Mouse (Mus musculus): ENCODE measurements around the gene Man1b1. TPM values are rescaled to one million over a fixed set of nuclear protein-coding genes. Genes with fewer than 3 reads are reported as not detected.

Gene Man1b1
- polyA plus RNA-seq, 1 experiment from 2014 or later, result 65.8 TPM

- no peak for ATAC-seq (ENCODE audit: insufficient read depth, low FRiP score, low TSS enrichment)
- H3K27me3 ChIP-seq (ENCODE audit: control insufficient read depth, insufficient read depth, low read length), result peaks cover 32% of the 10 kb centered on the region
- peak overlapping the region; percentile 39; the same call in 1 of the 2 replicates for H3K9ac ChIP-seq (ENCODE audit: low read length)
Measured at GRCm38 (mm10) chr2:25318119-25318966, 13.8 kb upstream of the Man1b1 start.

GRCm38 (mm10) chr2:25318971-25319773 is 13.0 kb upstream of the Man1b1 start, which contains the start of gene Grin1:
Grin1 (minus strand) TSS chr2:25319187.
- Histone ChIP-seq H3K4me3 (ENCODE audit: low read depth, low read length) (peak within 1 kb of the TSS; percentile 39), H3K27me3 (ENCODE audit: control insufficient read depth, insufficient read depth, low read length) (peaks cover 27% of the 10 kb centered on the region), H3K4me1 (ENCODE audit: control insufficient read depth, insufficient read depth, low read length) (no peaks in the 10 kb centered on the region), H3K9me3 (ENCODE audit: control insufficient read depth, low read length) (no peaks in the 10 kb centered on the region), H3K36me3 (ENCODE audit: control insufficient read depth, insufficient read depth, low read length) (no peaks in the 10 kb centered on the region), H3K27ac (ENCODE audit: low read depth, low read length) (no peak within 1 kb of the TSS), H3K4me2 (ENCODE audit: low read depth) (peak within 1 kb of the TSS; percentile 54), H3K9ac (ENCODE audit: low read length) (peak within 1 kb of the TSS; percentile 39; the same call in 1 of the 2 replicates)
- DNase-seq (ENCODE audit: low spot score), result peak; percentile 72
- 11% methylated on average over 53 of the region's 58 CpGs for WGBS
- no peak for ATAC-seq (ENCODE audit: insufficient read depth, low FRiP score, low TSS enrichment)

More at GRCm38 (mm10) chr2:25318119-25318966, 13.8 kb upstream of the Man1b1 start:
- Histone ChIP-seq H3K27ac (ENCODE audit: low read depth, low read length) (no peak overlapping the region), H3K4me1 (ENCODE audit: control insufficient read depth, insufficient read depth, low read length) (no peaks in the 10 kb centered on the region), H3K4me2 (ENCODE audit: low read depth) (peak overlapping the region; percentile 54), H3K4me3 (ENCODE audit: low read depth, low read length) (peak overlapping the region; percentile 39), H3K9me3 (ENCODE audit: control insufficient read depth, low read length) (no peaks in the 10 kb centered on the region), H3K36me3 (ENCODE audit: control insufficient read depth, insufficient read depth, low read length) (no peaks in the 10 kb centered on the region)
- DNase-seq (ENCODE audit: low spot score), result no peak
- 3% methylated on average over 31 of the region's 31 CpGs for WGBS

GRCm38 (mm10) chr2:25320084-25320483 is 12.1 kb upstream of the Man1b1 start:
- Histone ChIP-seq H3K27ac (ENCODE audit: low read depth, low read length) (no peak overlapping the region), H3K27me3 (ENCODE audit: control insufficient read depth, insufficient read depth, low read length) (peaks cover 25% of the 10 kb centered on the region), H3K4me3 (ENCODE audit: low read depth, low read length) (no peak overlapping the region), H3K9ac (ENCODE audit: low read length) (no peak overlapping the region), H3K4me1 (ENCODE audit: control insufficient read depth, insufficient read depth, low read length) (no peaks in the 10 kb centered on the region), H3K36me3 (ENCODE audit: control insufficient read depth, insufficient read depth, low read length) (no peaks in the 10 kb centered on the region), H3K9me3 (ENCODE audit: control insufficient read depth, low read length) (no peaks in the 10 kb centered on the region), H3K4me2 (ENCODE audit: low read depth) (no peak overlapping the region)
- DNase-seq (ENCODE audit: low spot score), result no peak
- ATAC-seq (ENCODE audit: insufficient read depth, low FRiP score, low TSS enrichment), result no peak
- WGBS, result 40% methylated on average over 2 of the region's 2 CpGs

- no peak overlapping the region for H3K4me3 ChIP-seq (ENCODE audit: low read depth, low read length)
- H3K4me1 ChIP-seq (ENCODE audit: control insufficient read depth, insufficient read depth, low read length), result no peaks in the 10 kb centered on the region
- DNase-seq (ENCODE audit: low spot score), result no peak
- H3K4me2 ChIP-seq (ENCODE audit: low read depth), result no peak overlapping the region
- no peak for ATAC-seq (ENCODE audit: insufficient read depth, low FRiP score, low TSS enrichment)
- no peaks in the 10 kb centered on the region for H3K27me3 ChIP-seq (ENCODE audit: control insufficient read depth, insufficient read depth, low read length)
- no peaks in the 10 kb centered on the region for H3K9me3 ChIP-seq (ENCODE audit: control insufficient read depth, low read length)
- H3K9ac ChIP-seq (ENCODE audit: low read length), result no peak overlapping the region
- WGBS, result 79% methylated on average over 2 of the region's 2 CpGs
- no peak overlapping the region for H3K27ac ChIP-seq (ENCODE audit: low read depth, low read length)
- H3K36me3 ChIP-seq (ENCODE audit: control insufficient read depth, insufficient read depth, low read length), result no peaks in the 10 kb centered on the region
Measured at GRCm38 (mm10) chr2:25326036-25326435, 6.1 kb upstream of the Man1b1 start.

- DNase-seq (ENCODE audit: low spot score), result no peak
- WGBS, result 35% methylated on average over 7 of the region's 7 CpGs
Measured at GRCm38 (mm10) chr2:25328440-25328839, 3.7 kb upstream of the Man1b1 start.

GRCm38 (mm10) chr2:25331470-25331869 is 668 bp upstream of the Man1b1 start:
- Histone ChIP-seq H3K9me3 (ENCODE audit: control insufficient read depth, low read length) (no peaks in the 10 kb centered on the region), H3K4me2 (ENCODE audit: low read depth) (peak overlapping the region; percentile 61), H3K27me3 (ENCODE audit: control insufficient read depth, insufficient read depth, low read length) (no peaks in the 10 kb centered on the region), H3K4me1 (ENCODE audit: control insufficient read depth, insufficient read depth, low read length) (peaks cover 8% of the 10 kb centered on the region), H3K4me3 (ENCODE audit: low read depth, low read length) (peak overlapping the region; percentile 89), H3K9ac (ENCODE audit: low read length) (peak overlapping the region; percentile 92), H3K36me3 (ENCODE audit: control insufficient read depth, insufficient read depth, low read length) (peaks cover 5% of the 10 kb centered on the region), H3K27ac (ENCODE audit: low read depth, low read length) (no peak overlapping the region)
- no peak for DNase-seq (ENCODE audit: low spot score)
- WGBS, result 64% methylated on average over 9 of the region's 9 CpGs
- no peak for ATAC-seq (ENCODE audit: insufficient read depth, low FRiP score, low TSS enrichment)

More at GRCm38 (mm10) chr2:25328440-25328839, 3.7 kb upstream of the Man1b1 start:
- ATAC-seq (ENCODE audit: insufficient read depth, low FRiP score, low TSS enrichment), result no peak
- Histone ChIP-seq H3K9ac (ENCODE audit: low read length) (no peak overlapping the region), H3K36me3 (ENCODE audit: control insufficient read depth, insufficient read depth, low read length) (no peaks in the 10 kb centered on the region), H3K4me1 (ENCODE audit: control insufficient read depth, insufficient read depth, low read length) (peaks cover 7% of the 10 kb centered on the region), H3K4me2 (ENCODE audit: low read depth) (no peak overlapping the region), H3K4me3 (ENCODE audit: low read depth, low read length) (no peak overlapping the region), H3K9me3 (ENCODE audit: control insufficient read depth, low read length) (no peaks in the 10 kb centered on the region), H3K27me3 (ENCODE audit: control insufficient read depth, insufficient read depth, low read length) (no peaks in the 10 kb centered on the region), H3K27ac (ENCODE audit: low read depth, low read length) (no peak overlapping the region)

DNA sequence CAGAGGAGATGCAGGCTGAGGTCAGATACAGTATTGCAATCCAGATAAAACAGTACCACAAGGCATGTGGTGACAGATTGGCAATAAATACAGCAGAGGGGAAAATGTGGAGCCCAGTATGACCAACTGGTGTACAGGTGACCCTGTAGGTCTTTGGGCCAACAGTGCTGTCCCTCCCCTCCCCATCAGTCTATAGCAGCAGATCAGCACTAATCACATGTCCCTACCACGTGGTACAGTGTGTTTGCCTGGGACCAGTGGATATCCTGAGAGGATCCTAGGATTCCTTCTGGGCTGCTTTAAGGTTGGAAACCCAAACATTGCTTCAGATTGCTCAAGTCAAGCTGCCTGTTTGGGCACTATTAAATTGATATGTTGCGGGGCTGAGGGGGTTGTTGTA is 1.4 kb downstream of the Man1b1 start:
- H3K4me1 ChIP-seq (ENCODE audit: control insufficient read depth, insufficient read depth, low read length), result peaks cover 8% of the 10 kb centered on the region
- H3K27me3 ChIP-seq (ENCODE audit: control insufficient read depth, insufficient read depth, low read length), result no peaks in the 10 kb centered on the region
- peak overlapping the region; percentile 69 for H3K9ac ChIP-seq (ENCODE audit: low read length)
- no peak for ATAC-seq (ENCODE audit: insufficient read depth, low FRiP score, low TSS enrichment)
- H3K4me2 ChIP-seq (ENCODE audit: low read depth), result peak overlapping the region; percentile 76
- 83% methylated on average over 2 of the region's 2 CpGs for WGBS
- no peak for DNase-seq (ENCODE audit: low spot score)
- peaks cover 9% of the 10 kb centered on the region for H3K36me3 ChIP-seq (ENCODE audit: control insufficient read depth, insufficient read depth, low read length)
- H3K27ac ChIP-seq (ENCODE audit: low read depth, low read length), result no peak overlapping the region
- no peaks in the 10 kb centered on the region for H3K9me3 ChIP-seq (ENCODE audit: control insufficient read depth, low read length)
- H3K4me3 ChIP-seq (ENCODE audit: low read depth, low read length), result peak overlapping the region; percentile 89

- DNase-seq (ENCODE audit: low spot score) (no peak), ATAC-seq (ENCODE audit: insufficient read depth, low FRiP score, low TSS enrichment) (no peak)
- 94% methylated on average over 6 of the region's 6 CpGs for WGBS
- no peak overlapping the region for H3K9ac ChIP-seq (ENCODE audit: low read length)
- peaks cover 13% of the 10 kb centered on the region for H3K36me3 ChIP-seq (ENCODE audit: control insufficient read depth, insufficient read depth, low read length)
- H3K9me3 ChIP-seq (ENCODE audit: control insufficient read depth, low read length), result no peaks in the 10 kb centered on the region
- H3K27me3 ChIP-seq (ENCODE audit: control insufficient read depth, insufficient read depth, low read length), result no peaks in the 10 kb centered on the region
- H3K4me2 ChIP-seq (ENCODE audit: low read depth), result no peak overlapping the region
- H3K4me1 ChIP-seq (ENCODE audit: control insufficient read depth, insufficient read depth, low read length), result peaks cover 2% of the 10 kb centered on the region
- no peak overlapping the region for H3K27ac ChIP-seq (ENCODE audit: low read depth, low read length)
- H3K4me3 ChIP-seq (ENCODE audit: low read depth, low read length), result no peak overlapping the region
Measured at GRCm38 (mm10) chr2:25338303-25338702, 6.2 kb downstream of the Man1b1 start.

All from neural tube, embryonic 11.5 days (tissue).